Mouse (Mus musculus): ENCODE data around the gene Ets1. TPM values are rescaled to one million over a fixed set of nuclear protein-coding genes. Genes with fewer than 3 reads are reported as not detected.

The Ets1 gene
- polyA plus RNA-seq, 1 experiment from 2014 or later, result 14.5 TPM

DNA sequence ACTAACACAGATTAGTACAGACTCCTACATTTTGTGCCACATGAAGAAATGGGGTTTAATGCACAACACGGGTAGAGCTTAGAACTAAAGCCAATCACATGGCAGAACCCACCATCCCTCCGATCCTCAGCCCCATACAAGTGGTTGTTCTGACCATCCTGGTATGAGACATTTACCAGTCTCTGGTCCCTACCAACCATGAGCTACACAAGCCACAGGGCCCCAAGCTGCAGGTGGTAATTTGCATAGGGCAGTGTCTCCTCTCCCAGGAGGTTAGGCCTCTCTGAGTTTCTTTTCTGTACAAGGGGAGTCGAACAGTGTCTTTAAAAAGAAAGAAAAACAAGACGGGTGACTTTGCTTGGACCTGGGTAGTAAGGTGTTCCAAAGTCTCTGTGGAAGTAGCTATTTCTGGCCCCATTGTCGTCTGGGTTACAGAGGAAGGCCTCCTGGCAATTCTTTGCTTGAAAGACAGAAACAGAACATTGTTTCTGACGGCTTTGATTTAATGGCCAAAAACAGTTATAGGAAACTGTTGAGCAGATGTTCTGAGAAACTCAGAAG lies 23.1 kb upstream of the Ets1 start:
- DNase-seq (ENCODE audit: low spot score) (no peak), ATAC-seq (no peak)
- WGBS, result 68% methylated on average over 6 of the region's 6 CpGs
- no peak overlapping the region for H3K4me3 ChIP-seq (ENCODE audit: low read depth, low read length)
- no peaks in the 10 kb centered on the region for H3K27me3 ChIP-seq (replicated peaks; ENCODE audit: control insufficient read depth, insufficient read depth, low read length)
- no peak overlapping the region for H3K4me2 ChIP-seq (ENCODE audit: low read length)
- H3K36me3 ChIP-seq (ENCODE audit: control insufficient read depth, insufficient read depth, low read length), result no peaks in the 10 kb centered on the region
- H3K27ac ChIP-seq (ENCODE audit: low read depth, low read length), result no peak overlapping the region
- 0 out of 2 replicates have a peak, but pooled peaks cover 2% of the 10 kb centered on the region for H3K4me1 ChIP-seq (ENCODE audit: control insufficient read depth, insufficient read depth, low read length)
- H3K9me3 ChIP-seq (replicated peaks; ENCODE audit: control insufficient read depth, low read length), result no peaks in the 10 kb centered on the region
- H3K9ac ChIP-seq (ENCODE audit: low read length), result no peak overlapping the region

DNA sequence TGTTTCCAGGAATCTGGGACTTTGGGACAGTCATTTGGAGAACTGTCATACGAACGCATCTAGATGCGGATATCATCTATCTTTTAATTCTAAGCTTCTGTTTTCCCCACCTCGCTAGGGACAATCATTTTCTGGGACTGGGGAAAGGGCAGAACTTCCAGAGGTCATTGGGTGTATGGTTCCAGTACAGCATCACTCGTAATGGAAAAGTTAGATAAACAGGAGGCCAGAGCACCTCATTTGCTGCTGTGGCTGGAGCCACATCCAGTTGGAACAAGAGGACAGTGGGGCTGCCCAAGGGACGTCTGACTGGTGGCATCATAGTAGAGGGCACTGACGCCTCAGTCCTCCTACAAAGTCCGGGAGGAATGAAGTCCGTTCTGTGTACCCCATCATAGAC lies 21.8 kb upstream of the Ets1 start:
- no peaks in the 10 kb centered on the region for H3K36me3 ChIP-seq (ENCODE audit: control insufficient read depth, insufficient read depth, low read length)
- H3K4me2 ChIP-seq (ENCODE audit: low read length), result no peak overlapping the region
- no peak overlapping the region for H3K27ac ChIP-seq (ENCODE audit: low read depth, low read length)
- ATAC-seq (no peak), DNase-seq (ENCODE audit: low spot score) (no peak)
- no peak overlapping the region for H3K9ac ChIP-seq (ENCODE audit: low read length)
- WGBS, result 88% methylated on average over 9 of the region's 9 CpGs
- H3K27me3 ChIP-seq (replicated peaks; ENCODE audit: control insufficient read depth, insufficient read depth, low read length), result no peaks in the 10 kb centered on the region
- H3K4me3 ChIP-seq (ENCODE audit: low read depth, low read length), result no peak overlapping the region
- 0 out of 2 replicates have a peak, but pooled peaks cover 2% of the 10 kb centered on the region for H3K4me1 ChIP-seq (ENCODE audit: control insufficient read depth, insufficient read depth, low read length)
- H3K9me3 ChIP-seq (replicated peaks; ENCODE audit: control insufficient read depth, low read length), result no peaks in the 10 kb centered on the region

DNA sequence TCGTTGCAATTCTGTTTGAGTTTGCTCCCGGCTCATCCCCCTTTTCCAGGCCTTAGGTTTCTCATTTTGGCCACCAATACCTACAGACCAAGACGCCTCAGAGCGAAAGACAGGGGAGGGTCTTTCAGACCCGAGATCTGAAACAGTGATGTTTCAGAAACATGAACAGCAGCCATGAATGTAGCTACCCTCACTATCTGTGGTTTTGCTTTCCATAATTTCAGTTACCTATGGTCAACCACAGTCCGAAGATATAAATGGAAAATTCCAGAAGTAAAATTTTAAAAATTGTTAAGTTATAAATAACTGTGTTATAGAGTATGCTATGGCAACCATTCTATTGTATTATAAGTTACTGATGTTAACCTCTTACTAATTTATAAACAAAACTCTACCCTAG lies 20.6 kb upstream of the Ets1 start:
- no peak overlapping the region for H3K4me3 ChIP-seq (ENCODE audit: low read depth, low read length)
- H3K4me1 ChIP-seq (ENCODE audit: control insufficient read depth, insufficient read depth, low read length), result 0 out of 2 replicates have a peak, but pooled peaks cover 2% of the 10 kb centered on the region
- no peaks in the 10 kb centered on the region for H3K27me3 ChIP-seq (replicated peaks; ENCODE audit: control insufficient read depth, insufficient read depth, low read length)
- WGBS, result 89% methylated on average over 6 of the region's 6 CpGs
- no peaks in the 10 kb centered on the region for H3K36me3 ChIP-seq (ENCODE audit: control insufficient read depth, insufficient read depth, low read length)
- ATAC-seq (no peak), DNase-seq (ENCODE audit: low spot score) (no peak)
- H3K27ac ChIP-seq (ENCODE audit: low read depth, low read length), result no peak overlapping the region
- H3K4me2 ChIP-seq (ENCODE audit: low read length), result no peak overlapping the region
- no peak overlapping the region for H3K9ac ChIP-seq (ENCODE audit: low read length)
- no peaks in the 10 kb centered on the region for H3K9me3 ChIP-seq (replicated peaks; ENCODE audit: control insufficient read depth, low read length)

DNA sequence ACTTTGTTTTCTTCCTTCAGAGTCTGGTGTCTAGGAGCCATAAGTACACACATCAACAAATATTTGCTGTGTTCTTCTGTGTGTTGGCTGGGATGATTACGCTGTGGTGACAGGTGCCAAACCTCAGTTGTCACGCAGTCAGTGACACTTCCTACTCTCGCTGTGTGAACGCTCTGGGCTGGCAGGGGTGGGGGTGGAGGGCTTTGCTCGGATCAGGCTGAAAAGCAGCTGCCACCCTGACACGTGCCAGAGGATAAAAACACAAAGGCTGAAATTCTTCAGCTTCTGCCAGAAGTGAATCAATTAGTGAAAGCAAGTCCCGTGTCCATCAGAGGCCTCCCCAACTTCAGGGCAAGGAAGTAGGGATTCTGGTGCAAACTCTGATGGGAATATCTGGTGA lies 20.0 kb upstream of the Ets1 start:
- 12% methylated on average over 7 of the region's 7 CpGs for WGBS

DNA sequence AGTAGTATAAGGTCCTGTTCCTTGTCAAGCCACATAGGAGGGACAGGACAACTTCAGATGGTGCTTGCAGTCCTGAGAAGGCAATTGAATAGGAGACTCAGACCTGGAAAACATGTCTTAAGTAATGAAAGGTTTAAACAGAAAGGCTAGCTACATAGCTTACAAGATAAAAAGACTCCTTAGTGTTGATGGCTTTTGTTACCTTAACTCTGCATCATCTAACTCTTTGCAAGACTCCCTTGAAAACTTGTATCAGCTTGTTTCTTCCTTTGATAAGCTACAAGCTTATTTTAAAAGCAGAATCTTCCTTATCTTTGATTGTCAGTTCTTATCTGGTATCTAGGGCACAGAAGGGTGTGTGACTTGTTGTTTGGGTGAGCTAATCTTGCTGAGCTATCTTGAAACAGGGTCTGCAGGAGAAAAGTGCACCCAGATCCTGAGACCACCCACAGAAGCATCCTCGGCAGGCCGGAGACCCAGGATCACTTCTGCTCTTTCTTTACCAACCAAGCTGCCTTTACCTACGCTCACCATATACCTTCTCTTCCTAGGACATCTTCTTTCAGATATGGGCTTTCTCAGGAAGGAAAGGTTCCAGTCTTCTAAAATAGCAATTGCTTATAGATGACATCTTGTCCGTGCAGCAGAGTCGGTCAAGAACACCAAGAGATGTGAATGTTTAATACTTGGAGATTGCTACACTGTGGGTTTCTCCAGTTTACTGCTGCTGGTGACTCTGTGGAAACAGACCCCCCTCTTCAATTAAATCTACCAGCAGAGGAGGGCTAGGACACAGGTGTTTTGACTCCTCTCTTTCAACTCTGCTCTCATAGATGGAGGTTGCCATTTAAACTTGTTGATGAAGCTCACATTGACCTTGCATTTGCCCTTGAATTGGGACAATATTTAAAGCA lies 19.2 kb upstream of the Ets1 start:
- Histone ChIP-seq H3K4me3 (ENCODE audit: low read depth, low read length) (no peak overlapping the region), H3K27me3 (replicated peaks; ENCODE audit: control insufficient read depth, insufficient read depth, low read length) (no peaks in the 10 kb centered on the region), H3K4me2 (ENCODE audit: low read length) (no peak overlapping the region), H3K27ac (ENCODE audit: low read depth, low read length) (no peak overlapping the region), H3K9me3 (replicated peaks; ENCODE audit: control insufficient read depth, low read length) (no peaks in the 10 kb centered on the region), H3K36me3 (ENCODE audit: control insufficient read depth, insufficient read depth, low read length) (no peaks in the 10 kb centered on the region), H3K9ac (ENCODE audit: low read length) (no peak overlapping the region), H3K4me1 (ENCODE audit: control insufficient read depth, insufficient read depth, low read length) (0 out of 2 replicates have a peak, but pooled peaks cover 2% of the 10 kb centered on the region)
- no peak for DNase-seq (ENCODE audit: low spot score)
- 92% methylated on average over 5 of the region's 5 CpGs for WGBS
- ATAC-seq, result no peak

More for the DNA sequence above, 20.0 kb upstream of the Ets1 start:
- Histone ChIP-seq H3K4me1 (ENCODE audit: control insufficient read depth, insufficient read depth, low read length) (0 out of 2 replicates have a peak, but pooled peaks cover 2% of the 10 kb centered on the region), H3K9me3 (replicated peaks; ENCODE audit: control insufficient read depth, low read length) (no peaks in the 10 kb centered on the region), H3K27me3 (replicated peaks; ENCODE audit: control insufficient read depth, insufficient read depth, low read length) (no peaks in the 10 kb centered on the region), H3K4me2 (ENCODE audit: low read length) (no peak overlapping the region), H3K9ac (ENCODE audit: low read length) (no peak overlapping the region), H3K4me3 (ENCODE audit: low read depth, low read length) (no peak overlapping the region), H3K27ac (ENCODE audit: low read depth, low read length) (no peak overlapping the region), H3K36me3 (ENCODE audit: control insufficient read depth, insufficient read depth, low read length) (no peaks in the 10 kb centered on the region)
- DNase-seq (ENCODE audit: low spot score) (peak; percentile 41), ATAC-seq (peak; percentile 32; the same call in 1 of the 2 replicates)

DNA sequence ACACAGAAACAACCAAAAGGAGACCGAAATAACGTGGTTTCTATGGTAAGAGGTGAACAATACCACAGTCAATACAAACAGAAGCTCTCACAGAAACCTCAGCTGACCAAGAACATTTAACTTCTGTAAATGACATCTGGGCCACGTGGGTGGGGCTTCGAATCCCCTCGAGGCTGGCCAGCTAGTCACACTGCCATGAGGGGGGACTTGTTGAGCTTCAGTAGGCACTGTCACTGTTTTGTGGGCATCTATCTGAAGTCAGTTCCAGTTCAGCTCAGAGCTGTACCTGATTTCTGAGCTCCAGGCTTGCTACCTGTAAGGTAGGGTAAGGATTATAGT lies 18.6 kb upstream of the Ets1 start:
- ATAC-seq (no peak), DNase-seq (ENCODE audit: low spot score) (no peak)
- Histone ChIP-seq H3K36me3 (ENCODE audit: control insufficient read depth, insufficient read depth, low read length) (no peaks in the 10 kb centered on the region), H3K4me1 (ENCODE audit: control insufficient read depth, insufficient read depth, low read length) (0 out of 2 replicates have a peak, but pooled peaks cover 2% of the 10 kb centered on the region), H3K9ac (ENCODE audit: low read length) (no peak overlapping the region), H3K4me2 (ENCODE audit: low read length) (no peak overlapping the region), H3K27me3 (replicated peaks; ENCODE audit: control insufficient read depth, insufficient read depth, low read length) (no peaks in the 10 kb centered on the region), H3K9me3 (replicated peaks; ENCODE audit: control insufficient read depth, low read length) (no peaks in the 10 kb centered on the region), H3K4me3 (ENCODE audit: low read depth, low read length) (no peak overlapping the region), H3K27ac (ENCODE audit: low read depth, low read length) (no peak overlapping the region)
- 79% methylated on average over 5 of the region's 5 CpGs for WGBS

DNA sequence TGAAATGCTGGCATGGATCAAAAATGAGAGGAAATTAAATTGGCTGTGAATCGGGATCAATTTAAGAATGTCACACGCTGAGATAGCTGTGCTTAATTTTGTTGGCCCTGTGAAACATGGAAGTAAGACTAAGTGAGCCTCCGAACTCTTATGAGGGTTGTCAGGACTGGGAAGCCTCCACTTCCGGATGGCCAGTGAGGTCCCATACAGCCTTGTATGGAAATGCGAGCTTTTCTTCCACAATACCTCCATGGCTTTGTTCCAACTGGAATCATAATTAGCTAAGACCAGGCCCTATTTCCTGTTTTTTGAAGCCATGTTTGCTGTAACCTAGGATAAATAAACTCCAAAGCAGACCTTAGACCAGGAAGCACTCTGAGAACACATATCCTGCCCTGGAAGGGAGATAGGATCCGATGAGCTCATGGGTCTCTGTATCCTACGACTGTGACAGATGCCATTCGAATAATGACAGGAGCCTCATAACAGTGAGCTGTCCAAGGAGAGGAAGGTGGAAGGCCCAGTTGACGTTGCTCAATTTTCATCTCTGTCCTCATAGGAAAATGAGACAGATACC lies 17.4 kb upstream of the Ets1 start:
- no peak for DNase-seq (ENCODE audit: low spot score)
- 79% methylated on average over 9 of the region's 9 CpGs for WGBS

DNA sequence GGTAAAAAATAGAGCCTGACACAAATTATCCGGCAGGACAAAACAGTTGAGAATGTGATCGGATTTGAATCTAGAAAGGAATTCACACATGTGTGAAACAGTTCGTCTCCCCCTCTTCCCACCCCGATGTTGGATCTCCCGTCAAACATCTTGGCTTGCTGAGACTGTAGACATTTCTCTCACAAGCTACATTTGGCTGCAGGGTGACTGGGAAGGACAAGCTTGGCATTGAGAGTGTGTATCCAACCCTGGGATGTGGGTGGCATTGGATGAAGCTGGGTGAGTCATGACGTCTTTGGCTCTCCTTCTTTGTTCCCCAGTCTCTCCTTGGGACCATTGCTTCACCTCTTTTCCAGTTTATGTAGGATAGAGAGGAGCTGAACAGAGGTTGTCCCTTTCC lies 16.4 kb upstream of the Ets1 start:
- WGBS, result 84% methylated on average over 6 of the region's 6 CpGs
- no peak overlapping the region for H3K4me3 ChIP-seq (ENCODE audit: low read depth, low read length)

More for the DNA sequence above, 17.4 kb upstream of the Ets1 start:
- no peak overlapping the region for H3K4me3 ChIP-seq (ENCODE audit: low read depth, low read length)
- no peaks in the 10 kb centered on the region for H3K9me3 ChIP-seq (replicated peaks; ENCODE audit: control insufficient read depth, low read length)
- H3K27ac ChIP-seq (ENCODE audit: low read depth, low read length), result no peak overlapping the region
- no peak overlapping the region for H3K4me2 ChIP-seq (ENCODE audit: low read length)
- no peaks in the 10 kb centered on the region for H3K27me3 ChIP-seq (replicated peaks; ENCODE audit: control insufficient read depth, insufficient read depth, low read length)
- no peak overlapping the region for H3K9ac ChIP-seq (ENCODE audit: low read length)
- no peak for ATAC-seq
- 0 out of 2 replicates have a peak, but pooled peaks cover 2% of the 10 kb centered on the region for H3K4me1 ChIP-seq (ENCODE audit: control insufficient read depth, insufficient read depth, low read length)
- no peaks in the 10 kb centered on the region for H3K36me3 ChIP-seq (ENCODE audit: control insufficient read depth, insufficient read depth, low read length)

More for the DNA sequence above, 16.4 kb upstream of the Ets1 start:
- Histone ChIP-seq H3K4me1 (ENCODE audit: control insufficient read depth, insufficient read depth, low read length) (0 out of 2 replicates have a peak, but pooled peaks cover 2% of the 10 kb centered on the region), H3K36me3 (ENCODE audit: control insufficient read depth, insufficient read depth, low read length) (no peaks in the 10 kb centered on the region), H3K4me2 (ENCODE audit: low read length) (no peak overlapping the region), H3K27ac (ENCODE audit: low read depth, low read length) (no peak overlapping the region), H3K9ac (ENCODE audit: low read length) (no peak overlapping the region), H3K27me3 (replicated peaks; ENCODE audit: control insufficient read depth, insufficient read depth, low read length) (no peaks in the 10 kb centered on the region), H3K9me3 (replicated peaks; ENCODE audit: control insufficient read depth, low read length) (no peaks in the 10 kb centered on the region)
- no peak for DNase-seq (ENCODE audit: low spot score)
- ATAC-seq, result no peak
